Mouse (Mus musculus) cerebellum, adult 8-10 months (tissue): ENCODE results near the gene Aire.

Source experiments
- DNase-seq: peaks from one replicate; pipeline ENCODE4 v3.0.0; 2022

Aire gene

GRCm38 (mm10) chr10:78005791-78006438, 37.5 kb downstream of the Aire start:
- no peak for DNase-seq

- no peak for DNase-seq
These were observed 38.8 kb downstream of the Aire start for GRCm38 (mm10) chr10:78004479-78005100.

GRCm38 (mm10) chr10:78002316-78002715, 41.1 kb downstream of the Aire start:
- DNase-seq, result no peak

- no peak for DNase-seq
These were observed 41.6 kb downstream of the Aire start for GRCm38 (mm10) chr10:78001796-78002195.

GRCm38 (mm10) chr10:78000200-78000599, 43.2 kb downstream of the Aire start:
- no peak for DNase-seq

GRCm38 (mm10) chr10:77995639-77996038, 47.8 kb downstream of the Aire start:
- DNase-seq, result no peak

- no peak for DNase-seq
These were observed 57.6 kb downstream of the Aire start for GRCm38 (mm10) chr10:77985775-77986174.

- DNase-seq, result peak; percentile 76
These were observed 58.8 kb downstream of the Aire start for GRCm38 (mm10) chr10:77984660-77985059.
